ENCODE assay signal across 16 mouse cellular contexts in the genomic region with DNA sequence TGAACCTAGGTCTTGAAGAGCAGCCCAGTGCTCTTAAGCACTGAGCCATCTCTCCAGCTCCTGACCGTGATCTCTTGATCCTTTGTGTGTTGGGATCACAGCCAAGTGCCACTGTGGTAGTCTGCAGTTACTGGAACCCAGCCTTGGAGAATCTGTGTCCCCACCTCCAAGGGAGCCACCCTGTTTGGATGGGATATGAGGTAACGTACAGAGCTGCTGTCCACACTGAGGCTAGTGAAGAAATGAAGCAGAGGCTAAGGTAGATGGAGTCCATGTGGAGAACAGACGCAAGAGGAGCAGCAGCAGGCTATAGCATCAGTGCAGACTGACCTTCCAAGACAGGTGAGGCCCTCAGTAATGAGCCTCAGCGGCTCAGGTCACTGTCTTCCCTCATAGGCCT. TPM values are rescaled to one million over a fixed set of nuclear protein-coding genes. Genes with fewer than 3 reads are reported as not detected.
DNase-seq lines count a peak whose midpoint lies in the region; ATAC-seq and TF ChIP-seq lines count a peak whose summit lies in the region.
"Had no signal": no experiment of that assay in that cellular context is flagged by ENCODE, and none has a peak within 500 bp of the region (broad histone marks: within the 10 kb centered on the region; RNA-seq: fewer than 3 reads in every experiment).

No protein-coding gene starts in this region.

- no peak for DNase-seq in heart, postnatal 4 days
- DNase-seq in liver, postnatal 0 days: no peak
- no peak for DNase-seq in layer of hippocampus, adult 2 months (ENCODE audit: low spot score in 2 of 2)
- no peak for DNase-seq in right cerebral cortex, postnatal 36 days (ENCODE audit: low spot score in 2 of 2)
- DNase-seq: adrenal gland, postnatal 25 days; cerebellum, adult 8-10 months; gastrocnemius, postnatal 10 days had no signal

- TF ChIP-seq EP300 in liver, postnatal 0 days (IDR thresholded peaks at IDR 0.05; ENCODE audit: low read depth): no peak

- H3K4me2 ChIP-seq in heart, embryonic 12.5 days: 0 out of 2 replicates have a peak overlapping the region, but pooled peaks have one; percentile 15
- no peak overlapping the region for H3K4me2 ChIP-seq in intestine, postnatal 0 days (replicated peaks; ENCODE audit: low read depth)
- H3K4me2 ChIP-seq in liver, postnatal 0 days (ENCODE audit: low read depth, low read length): peak overlapping the region; percentile 46
- H3K4me2 ChIP-seq: embryonic facial prominence, embryonic 12.5 days; kidney, embryonic 15.5 days had no signal

- WGBS in heart, embryonic 12.5 days: 84% methylated on average over 4 of the region's 4 CpGs
- 85% methylated on average over 4 of the region's 4 CpGs for WGBS in intestine, postnatal 0 days
- 64% methylated on average over 4 of the region's 4 CpGs for WGBS in liver, postnatal 0 days (ENCODE audit: insufficient replicate concordance)

- TF ChIP-seq CTCF in intestine, postnatal 0 days (IDR thresholded peaks at IDR 0.05; ENCODE audit: low read depth): no peak
- TF ChIP-seq CTCF in liver, postnatal 0 days (IDR thresholded peaks at IDR 0.05; ENCODE audit: low read depth): no peak
- TF ChIP-seq CTCF in layer of hippocampus, adult 2 months (conservative IDR thresholded peaks at IDR 0.05): no peak

- H3K36me3 ChIP-seq in heart, embryonic 12.5 days: peaks cover 59% of the 10 kb centered on the region
- peaks cover 83% of the 10 kb centered on the region for H3K36me3 ChIP-seq in megakaryocyte, embryonic 14.5 days (replicated peaks; ENCODE audit: low read length)
- peaks cover 66% of the 10 kb centered on the region for H3K36me3 ChIP-seq in intestine, postnatal 0 days (ENCODE audit: control insufficient read depth, insufficient read depth)
- peaks cover 55% of the 10 kb centered on the region for H3K36me3 ChIP-seq in liver, postnatal 0 days (replicated peaks; ENCODE audit: insufficient read depth, low read length)

- no peaks in the 10 kb centered on the region for H3K9me3 ChIP-seq in heart, embryonic 12.5 days (replicated peaks)
- peaks cover 8% of the 10 kb centered on the region; the same call in 1 of the 2 replicates for H3K9me3 ChIP-seq in megakaryocyte, embryonic 14.5 days
- no peaks in the 10 kb centered on the region for H3K9me3 ChIP-seq in intestine, postnatal 0 days (ENCODE audit: control insufficient read depth)
- no peaks in the 10 kb centered on the region for H3K9me3 ChIP-seq in liver, postnatal 0 days (ENCODE audit: low read length)
- H3K9me3 ChIP-seq: embryonic facial prominence, embryonic 12.5 days; kidney, embryonic 15.5 days had no signal

- no peak overlapping the region for H3K9ac ChIP-seq in heart, embryonic 12.5 days
- no peak overlapping the region for H3K9ac ChIP-seq in intestine, postnatal 0 days (ENCODE audit: low read depth, low read length)
- H3K9ac ChIP-seq in liver, postnatal 0 days (replicated peaks): peak overlapping the region; percentile 39
- H3K9ac ChIP-seq: embryonic facial prominence, embryonic 12.5 days; kidney, embryonic 15.5 days had no signal

- peak overlapping the region; percentile 49; the same call in 1 of the 2 replicates for H3K27ac ChIP-seq in heart, embryonic 12.5 days (ENCODE audit: poor library complexity, severe bottlenecking)
- 0 out of 2 replicates have a peak overlapping the region, but pooled peaks have one; percentile 1 for H3K27ac ChIP-seq in intestine, postnatal 0 days (ENCODE audit: low read depth, low read length)
- H3K27ac ChIP-seq in liver, postnatal 0 days (ENCODE audit: low read depth): peak overlapping the region; percentile 84
- H3K27ac ChIP-seq in layer of hippocampus, adult 2 months: no peak overlapping the region
- H3K27ac ChIP-seq: embryonic facial prominence, embryonic 12.5 days; kidney, embryonic 15.5 days had no signal

- no peak overlapping the region for H3K4me3 ChIP-seq in heart, embryonic 12.5 days
- peak overlapping the region; percentile 15 for H3K4me3 ChIP-seq in megakaryocyte, embryonic 14.5 days (replicated peaks)
- H3K4me3 ChIP-seq in intestine, postnatal 0 days (ENCODE audit: low read depth, low read length): no peak overlapping the region
- no peak overlapping the region for H3K4me3 ChIP-seq in liver, postnatal 0 days (ENCODE audit: low read depth, low read length)
- no peak overlapping the region for H3K4me3 ChIP-seq in layer of hippocampus, adult 2 months
- H3K4me3 ChIP-seq: embryonic facial prominence, embryonic 12.5 days; kidney, embryonic 15.5 days had no signal

- peaks cover 13% of the 10 kb centered on the region for H3K4me1 ChIP-seq in heart, embryonic 12.5 days (replicated peaks)
- H3K4me1 ChIP-seq in megakaryocyte, embryonic 14.5 days: peaks cover 66% of the 10 kb centered on the region
- H3K4me1 ChIP-seq in intestine, postnatal 0 days (replicated peaks; ENCODE audit: control insufficient read depth, insufficient read depth, low read length): no peaks in the 10 kb centered on the region
- H3K4me1 ChIP-seq in liver, postnatal 0 days (ENCODE audit: insufficient read depth): peaks cover 51% of the 10 kb centered on the region

- ATAC-seq in heart, embryonic 12.5 days (ENCODE audit: insufficient number of reproducible peaks, low FRiP score): no peak
- no peak for ATAC-seq in megakaryocyte, adult 5-6 weeks (ENCODE audit: poor library complexity, severe bottlenecking)
- ATAC-seq in intestine, postnatal 0 days: no peak
- peak; percentile 11 for ATAC-seq in liver, postnatal 0 days
- ATAC-seq: activated CD4-positive, CD25-positive, alpha-beta regulatory T cell, adult 4 months; inflammation-experienced regulatory T-cells, adult 6 months; Patski had no signal

- peaks cover 9% of the 10 kb centered on the region; the same call in 1 of the 2 replicates for H3K27me3 ChIP-seq in heart, embryonic 12.5 days (replicated peaks)
- peaks cover 8% of the 10 kb centered on the region for H3K27me3 ChIP-seq in megakaryocyte, embryonic 14.5 days (replicated peaks)
- H3K27me3 ChIP-seq in intestine, postnatal 0 days (replicated peaks; ENCODE audit: control insufficient read depth, insufficient read depth, low read length): no peaks in the 10 kb centered on the region
- no peaks in the 10 kb centered on the region for H3K27me3 ChIP-seq in liver, postnatal 0 days (ENCODE audit: insufficient read depth, low read length)
- H3K27me3 ChIP-seq: embryonic facial prominence, embryonic 12.5 days; kidney, embryonic 15.5 days; Patski had no signal

RNA-seq across cellular contexts. Expression of a gene that starts 5.0 kb away (rescaled TPM):
- polyA plus RNA-seq in heart, embryonic 12.5 days (2016; fragmentation: Nextera tagmentation; extraction: Ambion mirVana): 13.2 and 14.2 TPM in 2 replicates
- total RNA-seq in heart, postnatal 4 days (2021): 10 to 100 TPM; 22.4 to 28.0 TPM
- polyA plus RNA-seq in megakaryocyte, embryonic 14.5 days (2012; ENCODE audit: insufficient read depth, low replicate concordance): 3.6 and 7.0 TPM in 2 replicates
- total RNA-seq in megakaryocyte, adult 5-6 weeks (2015): 1.6 and 2.8 TPM in 2 replicates
- total RNA-seq in megakaryocyte, adult 5-6 weeks (2017): 3.0 and 3.3 TPM in 2 replicates
- polyA plus RNA-seq in intestine, postnatal 0 days (2015; fragmentation: Nextera tagmentation; extraction: Ambion mirVana): 76.3 and 80.0 TPM in 2 replicates
- 15.9 and 16.5 TPM in 2 replicates for polyA plus RNA-seq in liver, postnatal 0 days (2015; fragmentation: Nextera tagmentation; extraction: Ambion mirVana)
- 10 to 100 TPM; 10.8 to 14.1 TPM for total RNA-seq in layer of hippocampus, adult 2 months (2021)
